8 mouse cellular contexts compared by ENCODE assay signal in the genomic region with DNA sequence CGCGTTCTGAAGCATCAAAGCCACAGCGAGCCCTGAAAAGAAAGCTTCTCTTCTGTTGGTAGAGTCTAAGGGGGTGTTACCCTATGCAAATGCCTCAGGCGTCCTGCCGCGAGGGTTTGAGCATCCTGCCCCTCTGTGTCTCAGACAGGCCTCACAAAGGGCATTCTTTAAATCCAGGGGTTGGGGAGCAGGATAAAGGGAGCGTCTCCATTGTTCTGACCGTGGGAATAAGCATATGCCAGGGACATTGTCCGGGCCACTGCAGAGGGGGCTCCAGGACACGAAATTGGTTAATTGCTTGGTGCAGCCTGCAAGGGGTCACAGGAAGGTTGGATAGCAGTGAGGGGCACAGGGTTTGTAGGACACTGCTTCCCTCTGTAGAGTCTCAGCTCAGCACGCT.
DNase-seq lines count a peak whose midpoint lies in the region; ATAC-seq lines count a peak whose summit lies in the region.

No protein-coding gene starts in this region.

- no peaks in the 10 kb centered on the region for H3K36me3 ChIP-seq in heart, embryonic 16.5 days (ENCODE audit: control insufficient read depth, insufficient read depth)
- H3K36me3 ChIP-seq in intestine, embryonic 14.5 days (ENCODE audit: control insufficient read depth, insufficient read depth, low read length): no peaks in the 10 kb centered on the region

- H3K27me3 ChIP-seq in heart, embryonic 16.5 days (ENCODE audit: control insufficient read depth, insufficient read depth, low read length): no peaks in the 10 kb centered on the region
- H3K27me3 ChIP-seq in intestine, embryonic 14.5 days (replicated peaks; ENCODE audit: control insufficient read depth, insufficient read depth, low read length): no peaks in the 10 kb centered on the region

- 12% methylated on average over 11 of the region's 11 CpGs for WGBS in heart, embryonic 16.5 days
- WGBS in intestine, embryonic 14.5 days: 7% methylated on average over 11 of the region's 11 CpGs

- H3K9me3 ChIP-seq in heart, embryonic 16.5 days (replicated peaks; ENCODE audit: control insufficient read depth, low read length): no peaks in the 10 kb centered on the region
- H3K9me3 ChIP-seq in intestine, embryonic 14.5 days (ENCODE audit: control insufficient read depth, low read length): no peaks in the 10 kb centered on the region

- peak overlapping the region; percentile 18; the same call in 1 of the 2 replicates for H3K4me3 ChIP-seq in heart, embryonic 16.5 days (ENCODE audit: low read length)
- 0 out of 2 replicates have a peak overlapping the region, but pooled peaks have one; percentile 2 for H3K4me3 ChIP-seq in intestine, embryonic 14.5 days (ENCODE audit: low read depth, low read length)

- peaks cover 23% of the 10 kb centered on the region for H3K4me1 ChIP-seq in heart, embryonic 16.5 days (ENCODE audit: control insufficient read depth, insufficient read depth, low read length)
- H3K4me1 ChIP-seq in intestine, embryonic 14.5 days (replicated peaks; ENCODE audit: control insufficient read depth, insufficient read depth, low read length): peaks cover 16% of the 10 kb centered on the region; the same call in 1 of the 2 replicates

- intact Hi-C loops in heart, postnatal 14 days (cut with DNase I): no loop called here

- H3K4me2 ChIP-seq in heart, embryonic 16.5 days (ENCODE audit: low read depth, low read length): peak overlapping the region; percentile 51
- peak overlapping the region; percentile 40 for H3K4me2 ChIP-seq in intestine, embryonic 14.5 days (ENCODE audit: low read length)

- no peak overlapping the region for H3K27ac ChIP-seq in heart, embryonic 16.5 days (ENCODE audit: low read length)
- no peak overlapping the region for H3K27ac ChIP-seq in intestine, embryonic 14.5 days (ENCODE audit: low read depth)

- no peak for ATAC-seq in heart, embryonic 16.5 days (replicated peaks; ENCODE audit: extremely low read depth, insufficient read depth, low FRiP score)
- peak; percentile 55; the same call in 1 of the 2 replicates for ATAC-seq in intestine, embryonic 14.5 days (replicated peaks; ENCODE audit: low FRiP score, low TSS enrichment, low read depth)

- peak overlapping the region; percentile 39; the same call in 1 of the 2 replicates for H3K9ac ChIP-seq in heart, embryonic 16.5 days (ENCODE audit: low read length)
- no peak overlapping the region for H3K9ac ChIP-seq in intestine, embryonic 14.5 days (ENCODE audit: low read length)

- DNase-seq in heart, postnatal 14 days: no peak
- peak; percentile 89 for DNase-seq in embryo, embryonic 11 days
- peak; percentile 60 for DNase-seq in intestine, embryonic 14.5 days (ENCODE audit: low spot score)
- peak; percentile 80 for DNase-seq in neural tube, embryonic 10.5 days (ENCODE audit: extremely low spot score, low spot score)
- DNase-seq in cerebellum, postnatal 14 days: no peak
- DNase-seq in urinary bladder, postnatal 36 days (ENCODE audit: low spot score in 2 of 2): no peak
- no peak for DNase-seq in gastrocnemius, postnatal 4 days (ENCODE audit: low spot score in 2 of 2)

Comparison
In these comparisons a context has a peak if more than half of its experiments do, and no peak if none do; other contexts are left out.
1. DNase-seq: peak in embryo, embryonic 11 days (single experiment), intestine, embryonic 14.5 days (single experiment) and neural tube, embryonic 10.5 days (single experiment); none in heart, postnatal 14 days (0 of 2), cerebellum, postnatal 14 days (0 of 2), urinary bladder, postnatal 36 days (0 of 2) and gastrocnemius, postnatal 4 days (0 of 2).